Mouse (Mus musculus) adrenal gland, adult 18-20 months (tissue): Measurements from ENCODE around the gene Npas3. TPM values are rescaled to one million over a fixed set of nuclear protein-coding genes. Genes with fewer than 3 reads are reported as not detected.

Experiments used
- DNase-seq, 2 experiments: peaks; one replicate each; pipeline ENCODE4 v3.0.0; 2021 to 2022; ENCODE audit warnings: low spot score in 2 of 2
- total RNA-seq, 2 experiments: library from RNA; stranded (reverse); gene quantifications; 1 replicate in 1 of 2; 2 replicates in 1 of 2; pipeline ENCODE4 v1.2.3; 2021

The Npas3 gene
- total RNA-seq, 2 experiments from 2014 or later, result 1.1 to 2.1 TPM

- DNase-seq, result no peak
Measured at GRCm38 (mm10) chr12:53407776-53408175, 159.3 kb downstream of the Npas3 start.

GRCm38 (mm10) chr12:53409711-53410110 lies 161.2 kb downstream of the Npas3 start:
- DNase-seq, result no peak

GRCm38 (mm10) chr12:53410647-53411046 lies 162.2 kb downstream of the Npas3 start:
- DNase-seq, result no peak

- DNase-seq, result no peak
Measured at GRCm38 (mm10) chr12:53416096-53416495, 167.6 kb downstream of the Npas3 start.

GRCm38 (mm10) chr12:53421701-53422100 lies 173.2 kb downstream of the Npas3 start:
- DNase-seq, result no peak

GRCm38 (mm10) chr12:53423631-53424030 lies 175.2 kb downstream of the Npas3 start:
- no peak for DNase-seq

- DNase-seq, result no peak
Measured at GRCm38 (mm10) chr12:53426006-53426405, 177.5 kb downstream of the Npas3 start.

- DNase-seq, result no peak
Measured at GRCm38 (mm10) chr12:53427153-53427552, 178.7 kb downstream of the Npas3 start.

GRCm38 (mm10) chr12:53442029-53442428 lies 193.6 kb downstream of the Npas3 start:
- DNase-seq, result no peak

GRCm38 (mm10) chr12:53447469-53447868 lies 199.0 kb downstream of the Npas3 start:
- DNase-seq, result no peak

GRCm38 (mm10) chr12:53448040-53448439 lies 199.6 kb downstream of the Npas3 start:
- no peak for DNase-seq

- DNase-seq, result no peak
Measured at GRCm38 (mm10) chr12:53467549-53467948, 219.1 kb downstream of the Npas3 start.

- DNase-seq, result no peak
Measured at GRCm38 (mm10) chr12:53474486-53474885, 226.0 kb downstream of the Npas3 start.

- no peak for DNase-seq
Measured at GRCm38 (mm10) chr12:53484924-53485323, 236.4 kb downstream of the Npas3 start.

- no peak for DNase-seq
Measured at GRCm38 (mm10) chr12:53496386-53496785, 247.9 kb downstream of the Npas3 start.

GRCm38 (mm10) chr12:53514885-53515284 lies 266.4 kb downstream of the Npas3 start:
- no peak for DNase-seq

- no peak for DNase-seq
Measured at GRCm38 (mm10) chr12:53519556-53519955, 271.1 kb downstream of the Npas3 start.

- DNase-seq, result no peak
Measured at GRCm38 (mm10) chr12:53522631-53523030, 274.2 kb downstream of the Npas3 start.

GRCm38 (mm10) chr12:53527046-53527445 lies 278.6 kb downstream of the Npas3 start:
- DNase-seq, result no peak

- no peak for DNase-seq
Measured at GRCm38 (mm10) chr12:53529345-53529744, 280.9 kb downstream of the Npas3 start.

GRCm38 (mm10) chr12:53536816-53537215 lies 288.3 kb downstream of the Npas3 start:
- no peak for DNase-seq

GRCm38 (mm10) chr12:53556359-53556758 lies 307.9 kb downstream of the Npas3 start:
- no peak for DNase-seq

- DNase-seq, result no peak
Measured at GRCm38 (mm10) chr12:53558259-53558658, 309.8 kb downstream of the Npas3 start.
